Mouse (Mus musculus): ENCODE data around the gene Ccdc36. TPM values are rescaled to one million over a fixed set of nuclear protein-coding genes. Genes with fewer than 3 reads are reported as not detected.

The Ccdc36 gene
- polyA plus RNA-seq, 1 experiment from 2014 or later, result 1.7 TPM

DNA sequence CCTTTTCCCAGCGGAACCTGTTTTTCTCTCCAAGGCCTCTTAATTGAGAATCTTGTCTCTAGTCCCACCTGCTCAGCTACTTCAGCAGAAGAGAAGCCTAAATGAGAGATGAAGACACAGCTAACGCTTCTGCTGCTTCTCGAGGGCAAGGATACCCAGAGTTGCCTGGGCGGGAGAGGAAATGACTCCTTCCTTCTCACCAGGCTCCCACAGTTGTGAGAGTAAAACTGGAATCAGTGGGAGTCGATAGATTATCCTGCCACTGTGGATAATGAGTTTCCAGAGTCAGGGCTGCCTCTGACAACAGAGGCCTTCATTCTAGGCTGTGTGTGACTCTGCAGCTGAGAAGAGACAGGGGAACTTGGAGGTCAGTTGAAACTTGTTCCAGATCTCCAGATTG, 12.2 kb upstream of the Ccdc36 start:
- no peak overlapping the region for H3K4me3 ChIP-seq
- H3K36me3 ChIP-seq (replicated peaks), result no peaks in the 10 kb centered on the region
- 70% methylated on average over 5 of the region's 5 CpGs for WGBS
- peaks cover 14% of the 10 kb centered on the region for H3K4me1 ChIP-seq
- no peaks in the 10 kb centered on the region for H3K27me3 ChIP-seq (replicated peaks)
- H3K4me2 ChIP-seq, result no peak overlapping the region
- no peak for ATAC-seq (replicated peaks)
- H3K27ac ChIP-seq, result no peak overlapping the region
- H3K9me3 ChIP-seq, result no peaks in the 10 kb centered on the region
- H3K9ac ChIP-seq, result no peak overlapping the region

- H3K4me3 ChIP-seq, result no peak overlapping the region
- H3K4me2 ChIP-seq, result no peak overlapping the region
- H3K9me3 ChIP-seq, result no peaks in the 10 kb centered on the region
- no peaks in the 10 kb centered on the region for H3K36me3 ChIP-seq (replicated peaks)
- ATAC-seq (replicated peaks), result no peak
- H3K9ac ChIP-seq, result no peak overlapping the region
- peaks cover 14% of the 10 kb centered on the region for H3K4me1 ChIP-seq
- 68% methylated on average over 6 of the region's 6 CpGs for WGBS
- H3K27ac ChIP-seq, result no peak overlapping the region
- no peaks in the 10 kb centered on the region for H3K27me3 ChIP-seq (replicated peaks)
Measured at GRCm38 (mm10) chr9:108439176-108439575, 10.9 kb upstream of the Ccdc36 start.

DNA sequence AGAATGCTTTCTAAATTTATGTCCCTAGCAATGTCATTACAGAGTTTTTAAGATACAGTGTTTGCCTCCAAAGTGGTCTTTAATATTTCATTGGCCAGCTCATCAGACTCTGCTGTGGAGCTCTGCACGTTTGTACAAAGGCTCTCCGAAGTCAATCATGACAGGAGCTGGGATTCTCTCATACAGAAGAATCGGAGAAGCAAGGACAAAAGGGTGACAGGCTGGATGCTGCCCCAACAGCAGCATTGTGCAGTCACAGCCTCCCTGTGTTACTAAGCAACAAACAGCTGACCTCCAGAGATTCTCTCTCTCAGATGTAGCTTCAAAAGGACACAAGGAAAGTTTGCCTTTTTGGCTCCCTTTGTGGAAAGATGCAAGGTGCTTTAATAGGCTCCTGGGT, 7.9 kb upstream of the Ccdc36 start, which contains the start of gene BC048562:
TSS of gene BC048562 (plus strand) at position 301 of the 400 bp plus-strand sequence.
- Histone ChIP-seq H3K4me1 (peaks cover 14% of the 10 kb centered on the region), H3K9ac (no peak within 1 kb of the TSS), H3K9me3 (no peaks in the 10 kb centered on the region), H3K4me2 (no peak within 1 kb of the TSS), H3K4me3 (no peak within 1 kb of the TSS), H3K27ac (peak within 1 kb of the TSS; percentile 48; the same call in 1 of the 2 replicates), H3K36me3 (replicated peaks) (no peaks in the 10 kb centered on the region), H3K27me3 (replicated peaks) (no peaks in the 10 kb centered on the region)
- no peak for ATAC-seq (replicated peaks)
- 11% methylated on average over 3 of the region's 3 CpGs for WGBS

GRCm38 (mm10) chr9:108431431-108432067, 3.3 kb upstream of the Ccdc36 start:
- Histone ChIP-seq H3K9me3 (no peaks in the 10 kb centered on the region), H3K9ac (no peak overlapping the region; the same call in 1 of the 2 replicates), H3K27ac (no peak overlapping the region), H3K4me2 (peak overlapping the region; percentile 46), H3K4me3 (peak overlapping the region; percentile 31), H3K4me1 (peaks cover 6% of the 10 kb centered on the region; the same call in 1 of the 2 replicates), H3K27me3 (replicated peaks) (no peaks in the 10 kb centered on the region), H3K36me3 (replicated peaks) (no peaks in the 10 kb centered on the region)
- WGBS, result 53% methylated on average over 32 of the region's 32 CpGs
- ATAC-seq (replicated peaks), result no peak

DNA sequence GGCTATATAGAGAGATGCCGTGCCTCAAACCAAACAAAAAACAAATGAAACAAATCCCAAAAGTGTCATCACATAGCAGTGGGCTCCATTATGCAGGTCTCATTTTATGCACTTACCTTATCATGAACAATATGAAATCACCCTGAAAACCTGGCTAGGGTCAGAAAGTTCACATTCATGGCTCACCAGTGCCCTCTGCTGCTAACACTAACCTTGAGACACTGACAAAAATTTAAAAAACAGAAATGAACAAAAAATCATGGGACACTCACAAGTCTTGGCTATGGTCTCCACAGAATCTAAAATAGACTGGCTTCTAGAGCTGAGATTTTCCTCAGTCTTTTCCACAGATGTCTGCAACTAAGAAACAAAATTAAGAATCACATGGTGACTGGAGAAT, 16.1 kb downstream of the Ccdc36 start:
- Histone ChIP-seq H3K4me2 (no peak overlapping the region), H3K27me3 (replicated peaks) (no peaks in the 10 kb centered on the region), H3K4me3 (no peak overlapping the region), H3K27ac (no peak overlapping the region), H3K9me3 (no peaks in the 10 kb centered on the region), H3K9ac (no peak overlapping the region), H3K36me3 (replicated peaks) (no peaks in the 10 kb centered on the region), H3K4me1 (no peaks in the 10 kb centered on the region; the same call in 1 of the 2 replicates)
- 79% methylated on average over 1 of the region's 1 CpGs for WGBS
- ATAC-seq (replicated peaks), result no peak

GRCm38 (mm10) chr9:108411381-108411942, 16.8 kb downstream of the Ccdc36 start:
- Histone ChIP-seq H3K4me2 (no peak overlapping the region), H3K36me3 (replicated peaks) (no peaks in the 10 kb centered on the region), H3K4me3 (no peak overlapping the region), H3K4me1 (no peaks in the 10 kb centered on the region; the same call in 1 of the 2 replicates), H3K9ac (no peak overlapping the region), H3K27me3 (replicated peaks) (no peaks in the 10 kb centered on the region), H3K27ac (no peak overlapping the region), H3K9me3 (no peaks in the 10 kb centered on the region)
- 73% methylated on average over 9 of the region's 9 CpGs for WGBS
- no peak for ATAC-seq (replicated peaks)

DNA sequence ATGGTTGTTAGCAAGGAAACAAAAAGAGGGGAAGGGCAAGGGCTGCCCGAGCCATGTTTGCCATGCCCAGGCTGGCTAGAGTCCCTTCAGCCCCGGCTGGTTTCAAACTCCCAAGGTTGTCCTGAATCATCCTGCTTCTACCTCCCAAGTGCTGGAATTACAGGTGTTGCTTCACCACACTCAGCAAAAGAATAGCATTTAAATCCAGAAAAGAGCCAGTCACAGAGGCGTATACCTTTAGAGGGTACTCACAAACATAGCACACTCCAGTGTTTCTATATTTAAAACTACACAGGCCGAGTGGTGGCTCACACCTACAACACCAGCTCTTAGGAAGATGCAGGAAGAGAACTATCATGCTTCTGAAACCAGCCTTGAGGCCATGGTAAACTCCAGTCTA, 18.7 kb downstream of the Ccdc36 start:
- 96% methylated on average over 4 of the region's 4 CpGs for WGBS
- Histone ChIP-seq H3K4me2 (no peak overlapping the region), H3K9ac (no peak overlapping the region)

GRCm38 (mm10) chr9:108404451-108404850, 23.8 kb downstream of the Ccdc36 start:
- WGBS, result 83% methylated on average over 8 of the region's 8 CpGs
- Histone ChIP-seq H3K27me3 (replicated peaks) (no peaks in the 10 kb centered on the region), H3K9me3 (no peaks in the 10 kb centered on the region), H3K27ac (no peak overlapping the region), H3K36me3 (replicated peaks) (no peaks in the 10 kb centered on the region), H3K4me3 (no peak overlapping the region), H3K9ac (no peak overlapping the region), H3K4me1 (no peaks in the 10 kb centered on the region), H3K4me2 (no peak overlapping the region)
- ATAC-seq (replicated peaks), result no peak

More for the DNA sequence above, 18.7 kb downstream of the Ccdc36 start:
- no peaks in the 10 kb centered on the region for H3K36me3 ChIP-seq (replicated peaks)
- H3K27me3 ChIP-seq (replicated peaks), result no peaks in the 10 kb centered on the region
- H3K27ac ChIP-seq, result no peak overlapping the region
- no peaks in the 10 kb centered on the region for H3K9me3 ChIP-seq
- no peak overlapping the region for H3K4me3 ChIP-seq
- ATAC-seq (replicated peaks), result no peak
- no peaks in the 10 kb centered on the region; the same call in 1 of the 2 replicates for H3K4me1 ChIP-seq

DNA sequence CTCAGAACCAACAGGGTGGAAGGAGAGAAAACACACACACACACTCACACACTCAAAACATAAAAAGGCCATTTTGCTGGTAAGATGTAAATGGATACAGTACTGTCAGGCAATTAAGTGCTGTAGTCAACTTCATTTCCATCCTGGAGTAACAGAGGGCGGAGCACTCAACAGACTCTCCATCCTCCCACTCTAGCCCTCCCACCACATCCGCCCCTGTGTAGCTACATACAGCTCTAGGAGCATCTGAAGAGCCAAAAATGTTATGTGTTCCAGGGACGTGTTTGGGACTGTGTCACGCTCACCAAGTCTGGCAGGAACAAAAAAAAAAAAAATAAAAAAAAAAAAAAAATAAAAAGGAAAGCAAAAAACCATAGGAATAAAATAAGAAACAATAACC, 25.2 kb downstream of the Ccdc36 start:
- Histone ChIP-seq H3K27ac (no peak overlapping the region), H3K9me3 (no peaks in the 10 kb centered on the region), H3K36me3 (replicated peaks) (no peaks in the 10 kb centered on the region), H3K4me3 (no peak overlapping the region), H3K4me2 (no peak overlapping the region), H3K9ac (no peak overlapping the region), H3K27me3 (replicated peaks) (no peaks in the 10 kb centered on the region), H3K4me1 (no peaks in the 10 kb centered on the region)
- no peak for ATAC-seq (replicated peaks)
- WGBS, result 95% methylated on average over 4 of the region's 4 CpGs

DNA sequence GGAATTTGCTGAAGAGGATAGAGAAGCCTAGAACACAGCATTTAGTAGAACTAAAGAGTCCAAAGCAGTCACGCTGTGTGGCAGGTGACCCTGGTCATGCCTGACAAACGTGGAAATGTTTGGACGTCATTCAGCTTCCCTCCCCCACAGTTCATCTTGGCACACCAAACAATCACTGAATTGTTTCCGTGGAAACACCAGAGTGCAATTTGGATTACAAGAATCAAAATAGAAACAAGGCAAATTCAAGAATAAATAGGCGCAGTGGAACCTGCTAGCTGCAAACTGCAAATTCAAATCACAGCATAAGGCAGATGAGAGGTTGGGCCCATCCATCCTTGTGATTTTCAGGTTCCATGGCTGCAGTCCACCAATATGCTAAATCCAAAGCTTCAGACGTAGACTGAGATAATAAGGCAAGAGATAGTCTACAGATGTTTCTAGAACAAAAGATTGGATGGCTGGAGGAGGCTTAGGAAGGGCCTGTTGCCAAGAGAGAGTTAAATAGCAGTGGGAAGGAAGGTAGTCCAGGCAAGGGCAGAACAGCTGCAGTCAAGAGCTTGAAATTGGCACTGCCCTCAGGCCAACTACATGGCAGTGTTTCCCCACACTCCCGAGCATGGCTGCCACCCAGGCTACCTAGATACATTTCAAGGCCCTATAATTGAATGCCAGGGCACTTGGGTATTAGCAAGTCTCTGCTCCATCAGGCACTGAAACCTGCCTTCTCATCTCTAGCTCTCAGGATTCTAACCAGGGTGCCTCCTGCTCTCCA, 26.9 kb downstream of the Ccdc36 start:
- Histone ChIP-seq H3K4me1 (no peaks in the 10 kb centered on the region), H3K27ac (peak overlapping the region; percentile 25), H3K4me3 (no peak overlapping the region), H3K4me2 (no peak overlapping the region), H3K36me3 (replicated peaks) (no peaks in the 10 kb centered on the region), H3K9ac (no peak overlapping the region), H3K9me3 (no peaks in the 10 kb centered on the region), H3K27me3 (replicated peaks) (no peaks in the 10 kb centered on the region)
- no peak for ATAC-seq (replicated peaks)
- WGBS, result 34% methylated on average over 7 of the region's 7 CpGs

GRCm38 (mm10) chr9:108398324-108398723, 30.0 kb downstream of the Ccdc36 start:
- H3K27ac ChIP-seq, result no peak overlapping the region
- H3K9ac ChIP-seq, result no peak overlapping the region
- no peaks in the 10 kb centered on the region for H3K9me3 ChIP-seq
- WGBS, result 92% methylated on average over 3 of the region's 3 CpGs
- no peak overlapping the region for H3K4me2 ChIP-seq
- H3K36me3 ChIP-seq (replicated peaks), result peaks cover 5% of the 10 kb centered on the region; the same call in 1 of the 2 replicates
- H3K27me3 ChIP-seq (replicated peaks), result no peaks in the 10 kb centered on the region
- H3K4me1 ChIP-seq, result no peaks in the 10 kb centered on the region
- H3K4me3 ChIP-seq, result no peak overlapping the region
- ATAC-seq (replicated peaks), result no peak

DNA sequence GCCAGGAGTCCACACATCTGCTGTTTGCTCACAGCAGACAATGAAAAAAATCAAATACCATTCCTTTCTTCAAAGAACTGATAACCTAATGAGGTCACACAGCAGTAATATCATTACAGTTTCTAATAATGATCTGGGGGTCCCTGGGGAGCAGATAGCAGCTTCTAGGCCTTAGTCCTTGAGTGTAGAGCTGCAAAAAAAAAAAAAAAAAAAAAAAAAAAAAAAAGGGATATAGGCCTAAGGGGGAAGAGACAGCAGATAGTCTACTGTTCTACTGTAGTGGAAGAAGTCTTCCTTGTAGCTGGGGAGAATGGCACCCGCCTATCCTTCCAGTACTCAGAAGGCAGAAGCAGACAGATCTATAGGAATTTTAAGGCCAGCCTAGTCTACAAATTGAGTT, 32.9 kb downstream of the Ccdc36 start:
- WGBS, result 91% methylated on average over 1 of the region's 1 CpGs
- no peak overlapping the region for H3K4me3 ChIP-seq
- H3K9ac ChIP-seq, result no peak overlapping the region
- no peak overlapping the region for H3K27ac ChIP-seq
- no peaks in the 10 kb centered on the region for H3K27me3 ChIP-seq (replicated peaks)
- H3K4me2 ChIP-seq, result no peak overlapping the region
- no peaks in the 10 kb centered on the region for H3K9me3 ChIP-seq
- H3K4me1 ChIP-seq, result no peaks in the 10 kb centered on the region
- peaks cover 29% of the 10 kb centered on the region for H3K36me3 ChIP-seq (replicated peaks)
- no peak for ATAC-seq (replicated peaks)
